Mouse (Mus musculus): ENCODE measurements around the gene Ghrh. TPM values are rescaled to one million over a fixed set of nuclear protein-coding genes. Genes with fewer than 3 reads are reported as not detected.

The Ghrh gene
- polyA plus RNA-seq, 1 experiment from 2014 or later, result not detected

DNA sequence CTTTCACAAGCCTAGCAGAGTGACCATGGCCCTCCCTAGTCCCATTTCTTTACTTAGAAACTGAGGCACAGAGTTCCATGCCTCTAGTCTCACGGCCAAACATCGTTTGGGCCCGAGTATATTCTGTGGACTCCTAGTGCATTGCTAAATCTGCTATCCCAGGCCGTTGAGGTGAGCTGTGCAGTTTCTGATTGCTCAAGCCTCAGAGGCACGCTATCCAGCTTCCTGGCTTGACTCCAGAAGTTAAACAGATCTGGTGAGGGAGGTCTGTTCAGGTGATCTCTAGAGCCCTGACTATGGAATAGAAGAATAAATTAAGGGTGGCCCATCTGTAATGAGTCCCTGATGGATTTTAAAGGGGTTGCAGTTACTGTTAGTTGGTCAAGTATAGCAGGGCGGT, 30.1 kb downstream of the Ghrh start:
- WGBS, result 63% methylated on average over 6 of the region's 6 CpGs
- Histone ChIP-seq H3K27ac (ENCODE audit: low read length) (no peak overlapping the region), H3K27me3 (ENCODE audit: control insufficient read depth, insufficient read depth, low read length) (no peaks in the 10 kb centered on the region), H3K4me2 (ENCODE audit: low read depth, low read length) (no peak overlapping the region), H3K36me3 (ENCODE audit: control insufficient read depth, insufficient read depth) (peaks cover 65% of the 10 kb centered on the region), H3K9ac (ENCODE audit: low read length) (no peak overlapping the region), H3K4me1 (ENCODE audit: control insufficient read depth, insufficient read depth, low read length) (no peaks in the 10 kb centered on the region), H3K9me3 (replicated peaks; ENCODE audit: control insufficient read depth, low read length) (no peaks in the 10 kb centered on the region), H3K4me3 (ENCODE audit: low read length) (no peak overlapping the region)
- no peak for ATAC-seq (replicated peaks; ENCODE audit: extremely low read depth, insufficient read depth, low FRiP score)

DNA sequence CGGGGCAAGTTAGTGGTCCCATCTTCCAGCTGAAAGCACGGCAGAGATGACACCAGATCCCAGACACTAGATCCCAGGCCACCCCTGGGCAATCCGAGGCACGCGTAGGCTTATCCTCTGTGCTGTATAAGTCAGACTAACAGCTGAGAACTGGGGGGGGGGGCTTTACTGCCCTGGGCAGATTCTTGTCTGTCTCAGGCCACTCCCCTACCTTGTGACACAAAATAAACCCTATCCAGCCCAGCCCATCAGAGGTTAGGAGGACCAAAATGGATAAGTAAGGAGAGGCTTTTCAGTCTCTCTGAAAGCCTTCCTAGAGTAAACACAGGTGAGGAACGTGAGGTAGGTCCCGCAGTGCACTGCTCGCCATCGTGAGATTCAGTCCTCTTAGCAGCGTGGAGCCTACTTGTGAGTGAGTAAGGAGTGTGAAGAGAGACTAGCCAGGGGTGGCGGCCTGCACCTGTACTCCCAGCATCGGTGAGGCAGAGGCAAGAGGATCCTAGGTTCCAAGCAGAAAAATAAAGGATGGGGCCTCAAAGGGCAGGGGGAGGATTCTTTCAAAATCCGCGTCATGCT, 30.9 kb downstream of the Ghrh start:
- WGBS, result 84% methylated on average over 11 of the region's 14 CpGs
- no peaks in the 10 kb centered on the region for H3K9me3 ChIP-seq (replicated peaks; ENCODE audit: control insufficient read depth, low read length)
- no peak overlapping the region for H3K9ac ChIP-seq (ENCODE audit: low read length)
- no peak overlapping the region for H3K4me3 ChIP-seq (ENCODE audit: low read length)
- ATAC-seq (replicated peaks; ENCODE audit: extremely low read depth, insufficient read depth, low FRiP score), result no peak
- H3K36me3 ChIP-seq (ENCODE audit: control insufficient read depth, insufficient read depth), result peaks cover 61% of the 10 kb centered on the region
- no peak overlapping the region for H3K27ac ChIP-seq (ENCODE audit: low read length)
- H3K4me1 ChIP-seq (ENCODE audit: control insufficient read depth, insufficient read depth, low read length), result no peaks in the 10 kb centered on the region
- H3K4me2 ChIP-seq (ENCODE audit: low read depth, low read length), result no peak overlapping the region
- no peaks in the 10 kb centered on the region for H3K27me3 ChIP-seq (ENCODE audit: control insufficient read depth, insufficient read depth, low read length)

DNA sequence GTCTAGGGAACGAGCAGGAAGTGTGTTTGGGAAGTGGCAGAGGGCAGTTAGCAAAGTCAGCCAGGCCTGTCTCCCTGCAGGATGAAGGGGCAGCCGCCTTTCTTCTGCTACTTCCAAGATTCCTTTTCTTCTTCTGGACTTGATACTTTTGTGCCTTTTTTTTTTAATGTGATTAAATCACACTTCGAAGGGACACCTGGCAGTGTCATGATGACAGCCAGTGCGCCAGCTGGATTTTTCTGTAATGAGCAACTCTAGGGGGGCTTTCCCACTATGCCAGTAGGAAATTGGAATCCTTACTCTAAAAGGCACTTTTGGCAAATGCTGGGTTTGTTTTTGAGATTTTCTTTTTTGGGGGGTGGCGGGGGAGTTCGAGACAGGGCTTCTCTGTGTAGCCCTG, 31.8 kb downstream of the Ghrh start:
- Histone ChIP-seq H3K4me2 (ENCODE audit: low read depth, low read length) (no peak overlapping the region), H3K4me1 (ENCODE audit: control insufficient read depth, insufficient read depth, low read length) (no peaks in the 10 kb centered on the region; the same call in 1 of the 2 replicates), H3K36me3 (ENCODE audit: control insufficient read depth, insufficient read depth) (peaks cover 58% of the 10 kb centered on the region), H3K27me3 (ENCODE audit: control insufficient read depth, insufficient read depth, low read length) (no peaks in the 10 kb centered on the region), H3K27ac (ENCODE audit: low read length) (no peak overlapping the region), H3K4me3 (ENCODE audit: low read length) (no peak overlapping the region), H3K9ac (ENCODE audit: low read length) (no peak overlapping the region), H3K9me3 (replicated peaks; ENCODE audit: control insufficient read depth, low read length) (no peaks in the 10 kb centered on the region)
- no peak for ATAC-seq (replicated peaks; ENCODE audit: extremely low read depth, insufficient read depth, low FRiP score)
- 89% methylated on average over 6 of the region's 6 CpGs for WGBS

DNA sequence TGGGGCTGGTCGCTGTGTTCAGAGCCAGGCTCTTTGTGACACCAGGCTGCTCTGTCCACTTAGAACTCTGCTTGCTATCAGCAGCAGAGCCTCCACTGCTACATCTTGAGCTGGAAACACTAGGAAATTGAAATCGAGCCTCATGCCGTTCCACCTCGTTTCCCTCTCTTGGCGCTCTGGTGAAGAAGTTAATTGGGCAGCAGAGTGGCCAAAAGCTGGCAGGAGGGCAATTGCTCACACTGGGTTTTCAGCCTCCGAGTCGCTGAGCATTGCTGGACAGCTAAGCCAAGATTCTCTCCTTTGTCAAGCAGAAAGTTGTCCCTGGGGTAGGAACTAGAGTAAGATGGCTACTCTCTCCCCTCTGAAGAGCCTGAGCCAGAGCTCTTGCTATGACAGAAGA, 33.0 kb downstream of the Ghrh start:
- 90% methylated on average over 7 of the region's 7 CpGs for WGBS
- no peak for ATAC-seq (replicated peaks; ENCODE audit: extremely low read depth, insufficient read depth, low FRiP score)
- H3K4me2 ChIP-seq (ENCODE audit: low read depth, low read length), result no peak overlapping the region

DNA sequence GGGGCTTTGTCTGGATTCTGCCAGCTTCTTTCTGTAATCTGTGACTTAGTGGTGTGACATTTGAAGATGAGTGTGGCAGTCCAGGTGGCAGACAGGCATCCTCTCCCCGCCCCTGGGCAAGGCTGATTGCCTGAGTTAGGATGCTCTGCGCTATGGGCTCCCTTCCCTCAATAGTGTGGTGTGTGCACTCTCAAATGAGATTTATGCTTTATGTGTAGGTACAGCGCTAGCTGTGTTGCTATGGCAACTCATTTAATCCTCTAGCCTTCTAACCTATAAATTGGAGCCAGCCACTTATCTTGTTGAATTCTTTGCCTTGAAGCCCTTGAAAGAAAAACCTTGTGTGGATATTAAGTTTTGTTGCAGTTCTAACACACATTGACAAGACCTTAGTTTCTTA, 33.6 kb downstream of the Ghrh start:
- Histone ChIP-seq H3K9ac (ENCODE audit: low read length) (no peak overlapping the region), H3K27ac (ENCODE audit: low read length) (no peak overlapping the region), H3K4me2 (ENCODE audit: low read depth, low read length) (no peak overlapping the region), H3K36me3 (ENCODE audit: control insufficient read depth, insufficient read depth) (peaks cover 54% of the 10 kb centered on the region), H3K4me3 (ENCODE audit: low read length) (no peak overlapping the region), H3K4me1 (ENCODE audit: control insufficient read depth, insufficient read depth, low read length) (no peaks in the 10 kb centered on the region; the same call in 1 of the 2 replicates), H3K9me3 (replicated peaks; ENCODE audit: control insufficient read depth, low read length) (no peaks in the 10 kb centered on the region), H3K27me3 (ENCODE audit: control insufficient read depth, insufficient read depth, low read length) (no peaks in the 10 kb centered on the region)
- WGBS, result 94% methylated on average over 3 of the region's 3 CpGs
- ATAC-seq (replicated peaks; ENCODE audit: extremely low read depth, insufficient read depth, low FRiP score), result no peak

More for the DNA sequence above, 33.0 kb downstream of the Ghrh start:
- H3K4me1 ChIP-seq (ENCODE audit: control insufficient read depth, insufficient read depth, low read length), result no peaks in the 10 kb centered on the region; the same call in 1 of the 2 replicates
- H3K9me3 ChIP-seq (replicated peaks; ENCODE audit: control insufficient read depth, low read length), result no peaks in the 10 kb centered on the region
- H3K27me3 ChIP-seq (ENCODE audit: control insufficient read depth, insufficient read depth, low read length), result no peaks in the 10 kb centered on the region
- H3K36me3 ChIP-seq (ENCODE audit: control insufficient read depth, insufficient read depth), result peaks cover 54% of the 10 kb centered on the region
- H3K27ac ChIP-seq (ENCODE audit: low read length), result no peak overlapping the region
- H3K9ac ChIP-seq (ENCODE audit: low read length), result no peak overlapping the region
- H3K4me3 ChIP-seq (ENCODE audit: low read length), result no peak overlapping the region

DNA sequence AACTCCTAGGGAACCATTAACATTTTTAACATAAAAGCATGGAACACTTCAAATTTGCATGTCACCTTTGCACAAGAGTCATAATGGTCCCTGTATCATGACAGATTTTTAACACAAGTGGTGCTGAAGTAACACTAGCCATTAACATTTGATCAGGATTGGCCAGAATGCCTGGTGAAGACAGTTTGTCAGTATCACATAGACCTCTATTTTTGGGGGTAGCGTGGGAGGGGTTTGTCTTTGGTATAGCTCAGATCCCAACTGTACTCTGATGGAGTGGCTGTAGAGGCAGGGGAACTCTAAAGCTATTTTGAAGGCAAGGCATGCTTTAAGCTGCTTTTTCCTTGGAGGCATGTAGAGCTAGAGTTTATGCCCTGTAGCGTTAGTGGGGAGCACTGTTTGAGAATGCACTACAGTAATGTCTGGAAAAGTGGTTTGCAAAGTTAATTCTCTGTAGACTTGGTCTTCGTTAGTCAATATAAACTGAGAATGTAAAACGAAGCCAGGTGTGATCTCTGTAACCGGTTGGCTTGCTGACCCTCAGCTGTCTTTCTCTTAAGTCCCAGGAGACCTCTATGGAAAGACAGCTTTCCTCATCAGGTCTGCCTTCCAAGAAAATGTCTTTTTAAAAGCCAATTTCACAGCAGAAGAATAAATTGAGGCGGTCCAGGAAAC, 36.2 kb downstream of the Ghrh start:
- Histone ChIP-seq H3K4me3 (ENCODE audit: low read length) (no peak overlapping the region), H3K36me3 (ENCODE audit: control insufficient read depth, insufficient read depth) (peaks cover 41% of the 10 kb centered on the region), H3K4me1 (ENCODE audit: control insufficient read depth, insufficient read depth, low read length) (no peaks in the 10 kb centered on the region; the same call in 1 of the 2 replicates), H3K4me2 (ENCODE audit: low read depth, low read length) (no peak overlapping the region), H3K9ac (ENCODE audit: low read length) (no peak overlapping the region), H3K27ac (ENCODE audit: low read length) (peak overlapping the region; percentile 7; the same call in 1 of the 2 replicates), H3K9me3 (replicated peaks; ENCODE audit: control insufficient read depth, low read length) (no peaks in the 10 kb centered on the region), H3K27me3 (ENCODE audit: control insufficient read depth, insufficient read depth, low read length) (no peaks in the 10 kb centered on the region)
- 80% methylated on average over 6 of the region's 6 CpGs for WGBS
- ATAC-seq (replicated peaks; ENCODE audit: extremely low read depth, insufficient read depth, low FRiP score), result peak; percentile 52; the same call in 1 of the 2 replicates

DNA sequence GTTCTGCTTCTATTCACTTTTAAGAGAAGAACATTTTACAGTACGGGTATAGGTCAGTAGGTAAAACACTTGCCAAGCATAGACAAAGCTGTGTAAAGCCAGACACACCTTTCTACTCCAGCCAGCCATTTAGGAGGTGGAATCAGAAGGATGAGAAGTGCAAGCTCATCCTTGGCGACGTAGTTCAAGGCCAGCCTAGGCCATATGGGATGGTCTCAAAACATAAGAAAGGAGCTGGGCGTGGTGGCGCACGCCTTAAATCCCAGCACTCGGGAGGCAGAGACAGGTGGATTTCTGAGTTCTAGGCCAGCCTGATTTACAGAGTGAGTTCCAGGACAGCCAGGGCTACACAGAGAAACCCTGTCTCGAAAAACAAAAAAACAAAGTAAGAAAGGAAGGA, 37.7 kb downstream of the Ghrh start:
- Histone ChIP-seq H3K4me1 (ENCODE audit: control insufficient read depth, insufficient read depth, low read length) (no peaks in the 10 kb centered on the region; the same call in 1 of the 2 replicates), H3K4me2 (ENCODE audit: low read depth, low read length) (no peak overlapping the region)

DNA sequence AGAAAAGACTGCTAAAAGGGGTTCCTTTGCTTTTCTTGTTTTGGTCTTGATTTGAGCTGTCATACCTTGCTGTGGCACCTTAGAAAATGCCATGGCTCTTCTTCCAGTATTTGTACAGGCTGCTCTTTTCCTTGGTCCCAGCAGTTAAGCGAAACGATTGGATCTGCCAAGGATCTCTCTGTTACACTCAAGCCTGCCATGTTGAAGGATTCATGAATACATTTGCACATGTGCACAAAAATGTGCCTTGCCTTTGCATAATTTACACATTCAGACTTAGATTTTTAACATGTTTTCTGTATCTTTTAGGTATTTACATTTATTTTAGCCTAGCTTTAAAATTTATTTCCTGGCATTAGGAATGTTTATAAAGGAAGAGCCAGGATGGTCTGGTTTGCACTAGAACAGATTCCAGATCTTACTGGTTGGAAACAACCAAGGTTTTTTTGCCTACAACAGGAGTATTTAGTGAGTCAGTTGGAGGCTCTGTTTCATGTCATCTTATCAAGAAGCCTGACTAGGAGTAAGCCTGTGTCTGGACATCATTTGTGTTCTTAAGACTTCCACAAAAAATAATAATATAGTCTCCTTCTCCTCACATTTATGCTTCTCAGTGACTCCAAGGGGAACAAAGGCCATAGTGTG, 38.9 kb downstream of the Ghrh start:
- no peak for ATAC-seq (replicated peaks; ENCODE audit: extremely low read depth, insufficient read depth, low FRiP score)
- 79% methylated on average over 2 of the region's 2 CpGs for WGBS
- H3K4me1 ChIP-seq (ENCODE audit: control insufficient read depth, insufficient read depth, low read length), result no peaks in the 10 kb centered on the region; the same call in 1 of the 2 replicates
- no peak overlapping the region for H3K4me2 ChIP-seq (ENCODE audit: low read depth, low read length)
- no peak overlapping the region for H3K4me3 ChIP-seq (ENCODE audit: low read length)
- peaks cover 24% of the 10 kb centered on the region for H3K36me3 ChIP-seq (ENCODE audit: control insufficient read depth, insufficient read depth)
- H3K27ac ChIP-seq (ENCODE audit: low read length), result 0 out of 2 replicates have a peak overlapping the region, but pooled peaks have one; percentile 24
- no peaks in the 10 kb centered on the region for H3K27me3 ChIP-seq (ENCODE audit: control insufficient read depth, insufficient read depth, low read length)
- no peak overlapping the region for H3K9ac ChIP-seq (ENCODE audit: low read length)
- no peaks in the 10 kb centered on the region for H3K9me3 ChIP-seq (replicated peaks; ENCODE audit: control insufficient read depth, low read length)

More for the DNA sequence above, 37.7 kb downstream of the Ghrh start:
- WGBS, result 95% methylated on average over 8 of the region's 8 CpGs
- peaks cover 31% of the 10 kb centered on the region for H3K36me3 ChIP-seq (ENCODE audit: control insufficient read depth, insufficient read depth)
- no peak overlapping the region for H3K4me3 ChIP-seq (ENCODE audit: low read length)
- H3K9ac ChIP-seq (ENCODE audit: low read length), result no peak overlapping the region
- H3K27ac ChIP-seq (ENCODE audit: low read length), result no peak overlapping the region
- no peaks in the 10 kb centered on the region for H3K9me3 ChIP-seq (replicated peaks; ENCODE audit: control insufficient read depth, low read length)
- no peak for ATAC-seq (replicated peaks; ENCODE audit: extremely low read depth, insufficient read depth, low FRiP score)
- H3K27me3 ChIP-seq (ENCODE audit: control insufficient read depth, insufficient read depth, low read length), result no peaks in the 10 kb centered on the region

DNA sequence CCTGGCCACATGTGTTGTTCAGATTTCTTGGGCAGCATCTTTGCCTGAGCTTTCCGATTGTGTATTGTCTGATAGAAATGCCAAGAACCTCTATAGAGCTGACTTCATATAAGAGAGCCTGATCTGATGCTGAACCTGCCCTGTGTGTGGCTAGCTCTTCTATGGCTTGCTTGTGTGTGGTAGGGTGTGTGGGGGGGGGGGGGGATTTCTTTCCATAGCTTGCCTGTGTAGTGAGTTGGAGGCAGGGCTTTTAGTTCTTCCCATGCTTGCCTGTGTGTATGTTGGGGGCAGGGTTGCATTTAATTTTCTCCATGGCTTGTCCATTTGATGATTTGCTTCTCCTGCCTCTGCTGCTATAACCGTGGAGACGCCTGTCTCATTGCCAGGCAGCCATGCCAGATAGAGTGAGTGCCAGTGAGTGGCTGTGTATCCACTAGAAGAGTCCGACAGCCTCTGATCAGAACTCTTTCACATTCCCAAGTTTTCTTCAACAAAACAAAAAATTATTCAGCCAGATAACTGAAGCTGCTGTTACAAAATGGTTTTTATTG, 39.5 kb downstream of the Ghrh start:
- Histone ChIP-seq H3K9ac (ENCODE audit: low read length) (no peak overlapping the region), H3K27me3 (ENCODE audit: control insufficient read depth, insufficient read depth, low read length) (no peaks in the 10 kb centered on the region), H3K36me3 (ENCODE audit: control insufficient read depth, insufficient read depth) (peaks cover 23% of the 10 kb centered on the region), H3K4me2 (ENCODE audit: low read depth, low read length) (no peak overlapping the region), H3K4me3 (ENCODE audit: low read length) (no peak overlapping the region), H3K27ac (ENCODE audit: low read length) (0 out of 2 replicates have a peak overlapping the region, but pooled peaks have one; percentile 21), H3K4me1 (ENCODE audit: control insufficient read depth, insufficient read depth, low read length) (no peaks in the 10 kb centered on the region; the same call in 1 of the 2 replicates), H3K9me3 (replicated peaks; ENCODE audit: control insufficient read depth, low read length) (no peaks in the 10 kb centered on the region)
- no peak for ATAC-seq (replicated peaks; ENCODE audit: extremely low read depth, insufficient read depth, low FRiP score)
- whole genome bisulfite sequencing, result 73% methylated on average over 4 of the region's 4 CpGs

All from heart, embryonic 16.5 days (tissue).